Mouse (Mus musculus) forebrain, embryonic 11.5 days (tissue): ENCODE measurements around the gene Gm21992. TPM values are rescaled to one million over a fixed set of nuclear protein-coding genes. Genes with fewer than 3 reads are reported as not detected.

Experiments used
- ATAC-seq: fragments of 200-750 bp; cut with Nextera tagmentation; replicated peaks from 2 replicates; pipeline ENCODE4 v1.8.0; 2017; ENCODE audit warnings: moderate TSS enrichment; ENCODE audit not compliant: low FRiP score
- DNase-seq: peaks from one replicate; pipeline ENCODE4 v3.0.0-alpha.2; 2017; ENCODE audit warnings: low spot score
- H3K27ac ChIP-seq: fragments of 300-500 bp; sonication (generic); 2 replicates; pipeline ENCODE4 v1.5.1; 2014; ENCODE audit warnings: low read depth, low read length
- H3K27me3 ChIP-seq: fragments of 300-500 bp; sonication (generic); 2 replicates; pipeline ENCODE4 v1.6.1; 2014; ENCODE audit warnings: mild to moderate bottlenecking, low read length, mixed read lengths; ENCODE audit not compliant: control insufficient read depth, insufficient read depth
- H3K36me3 ChIP-seq: fragments of 300-500 bp; sonication (generic); 2 replicates; pipeline ENCODE4 v1.6.1; 2014; ENCODE audit warnings: mild to moderate bottlenecking, low read length, moderate library complexity, mixed read lengths; ENCODE audit not compliant: control insufficient read depth, insufficient read depth
- H3K4me1 ChIP-seq: fragments of 300-500 bp; sonication (generic); replicated peaks from 2 replicates; pipeline ENCODE4 v1.6.1; 2014; ENCODE audit warnings: low read length, mixed read lengths; ENCODE audit not compliant: control insufficient read depth, insufficient read depth
- H3K4me2 ChIP-seq: fragments of 300-500 bp; sonication (generic); 2 replicates; pipeline ENCODE4 v1.6.1; 2014; ENCODE audit warnings: low read depth, mild to moderate bottlenecking, low read length, moderate library complexity, mixed read lengths; ENCODE audit not compliant: severe bottlenecking
- H3K4me3 ChIP-seq: fragments of 300-500 bp; sonication (generic); 2 replicates; pipeline ENCODE4 v1.5.1; 2014; ENCODE audit warnings: low read depth, low read length
- H3K9ac ChIP-seq: fragments of 300-500 bp; sonication (generic); 2 replicates; pipeline ENCODE4 v1.6.1; 2014; ENCODE audit warnings: low read length
- H3K9me3 ChIP-seq: fragments of 300-500 bp; sonication (generic); 2 replicates; pipeline ENCODE4 v1.6.1; 2016; ENCODE audit warnings: low read length, mixed read lengths; ENCODE audit not compliant: control insufficient read depth
- WGBS: fragments of 180-500 bp; shearing (Covaris S2); extraction: QIAGEN DNeasy Blood & Tissue Kit; methylation state at CpG from one replicate; pipeline ENCODE4 v1.1.7; 2014; 5-methylcytosine and 5-hydroxymethylcytosine counted together
- polyA plus RNA-seq: library from polyadenylated mRNA; unstranded; fragments of >200 nt; fragmentation: Nextera tagmentation; extraction: Ambion mirVana; gene quantifications from 2 replicates; pipeline ENCODE4 v1.2.1, GENCODE M21; 2014

Gm21992 gene
- polyA plus RNA-seq, 1 experiment from 2014 or later, result 31.9 TPM

DNA sequence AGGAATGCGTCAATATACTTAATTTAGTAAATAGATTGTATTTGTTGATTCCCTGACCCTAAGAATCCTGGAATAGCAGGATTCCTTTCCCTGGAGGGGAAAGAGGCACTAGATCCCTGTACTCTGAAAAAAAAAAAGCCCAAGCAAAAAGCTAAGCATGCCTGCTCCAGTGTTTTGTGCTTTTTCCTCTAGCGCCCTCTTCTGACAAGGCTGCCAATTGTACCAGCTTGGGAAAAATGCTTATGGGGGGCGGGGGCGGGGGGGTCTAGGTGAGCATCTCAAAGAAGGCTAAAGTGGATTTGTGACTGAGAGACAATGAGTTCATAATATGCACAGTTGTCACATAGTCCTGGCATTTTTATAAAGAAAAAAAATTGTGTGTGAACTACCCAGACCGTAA lies 67.9 kb downstream of the Gm21992 start:
- Histone ChIP-seq H3K9ac (no peak overlapping the region), H3K9me3 (no peaks in the 10 kb centered on the region), H3K36me3 (no peaks in the 10 kb centered on the region; the same call in 1 of the 2 replicates), H3K27ac (no peak overlapping the region), H3K4me2 (no peak overlapping the region), H3K4me3 (no peak overlapping the region), H3K27me3 (no peaks in the 10 kb centered on the region), H3K4me1 (no peaks in the 10 kb centered on the region)
- no peak for ATAC-seq
- DNase-seq, result no peak
- 37% methylated on average over 5 of the region's 5 CpGs for WGBS

DNA sequence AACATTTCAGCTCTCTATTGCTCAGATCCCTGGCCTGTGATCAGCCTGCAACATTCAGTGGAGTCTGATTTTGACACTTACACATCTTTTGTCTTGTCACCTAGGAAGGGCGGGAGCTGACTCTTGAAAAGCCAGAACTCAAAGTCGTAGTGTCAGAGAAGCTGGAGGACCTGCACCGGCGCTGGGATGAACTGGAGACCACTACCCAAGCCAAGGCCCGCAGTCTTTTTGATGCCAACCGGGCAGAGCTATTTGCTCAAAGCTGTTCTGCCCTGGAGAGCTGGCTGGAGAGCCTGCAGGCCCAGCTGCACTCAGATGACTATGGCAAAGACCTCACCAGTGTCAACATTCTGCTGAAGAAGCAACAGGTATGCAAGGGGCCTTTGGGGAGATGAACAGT lies 69.2 kb downstream of the Gm21992 start:
- Histone ChIP-seq H3K27me3 (no peaks in the 10 kb centered on the region), H3K4me2 (no peak overlapping the region), H3K4me1 (no peaks in the 10 kb centered on the region), H3K9ac (no peak overlapping the region), H3K9me3 (no peaks in the 10 kb centered on the region), H3K27ac (no peak overlapping the region), H3K4me3 (no peak overlapping the region), H3K36me3 (no peaks in the 10 kb centered on the region; the same call in 1 of the 2 replicates)
- ATAC-seq, result no peak
- 92% methylated on average over 6 of the region's 6 CpGs for WGBS
- DNase-seq, result peak; percentile 41

DNA sequence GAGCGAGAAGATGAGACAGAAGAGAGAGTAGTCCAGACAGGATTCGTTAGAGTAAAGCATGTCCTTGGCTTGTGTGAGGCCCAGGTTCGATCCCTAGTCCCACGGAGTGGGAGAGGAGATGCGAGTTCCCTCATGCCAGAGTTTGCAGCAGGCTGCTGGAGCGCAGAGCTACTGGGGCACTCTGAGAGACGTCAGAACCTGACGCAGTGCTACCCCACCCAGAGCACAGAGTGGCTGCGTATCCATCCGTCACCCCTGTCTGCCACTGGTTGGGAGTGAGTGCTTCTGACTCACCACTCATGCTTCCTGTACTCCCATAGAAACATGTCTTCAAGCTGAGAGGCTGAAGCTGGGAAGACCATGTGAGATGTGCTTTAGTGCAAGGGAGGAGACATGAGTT lies 69.9 kb downstream of the Gm21992 start:
- ATAC-seq, result no peak
- H3K4me3 ChIP-seq, result no peak overlapping the region
- H3K9me3 ChIP-seq, result no peaks in the 10 kb centered on the region
- H3K9ac ChIP-seq, result no peak overlapping the region
- no peak overlapping the region for H3K27ac ChIP-seq
- no peaks in the 10 kb centered on the region; the same call in 1 of the 2 replicates for H3K36me3 ChIP-seq
- 87% methylated on average over 10 of the region's 10 CpGs for WGBS
- no peak overlapping the region for H3K4me2 ChIP-seq
- H3K27me3 ChIP-seq, result no peaks in the 10 kb centered on the region
- no peaks in the 10 kb centered on the region for H3K4me1 ChIP-seq
- DNase-seq, result peak; percentile 51

DNA sequence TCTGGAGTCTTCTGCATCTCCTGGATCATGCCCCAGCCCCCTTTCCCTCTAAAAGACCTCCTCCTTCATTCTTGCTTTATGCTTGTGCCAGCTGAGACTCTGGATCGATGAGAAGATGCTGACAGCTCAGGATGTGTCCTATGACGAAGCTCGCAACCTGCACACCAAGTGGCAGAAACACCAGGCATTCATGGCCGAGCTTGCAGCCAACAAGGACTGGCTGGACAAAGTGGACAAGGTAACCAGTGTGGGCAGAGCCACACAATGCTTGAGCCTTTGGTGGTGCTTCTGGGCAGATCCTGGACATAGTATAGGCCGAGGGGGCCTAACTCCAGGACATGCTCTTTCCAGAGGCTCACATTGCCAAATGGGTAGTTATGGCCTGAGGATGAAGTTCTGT lies 71.7 kb downstream of the Gm21992 start:
- ATAC-seq, result no peak
- Histone ChIP-seq H3K4me1 (no peaks in the 10 kb centered on the region), H3K27me3 (no peaks in the 10 kb centered on the region), H3K9ac (no peak overlapping the region), H3K9me3 (no peaks in the 10 kb centered on the region), H3K4me3 (no peak overlapping the region), H3K36me3 (no peaks in the 10 kb centered on the region; the same call in 1 of the 2 replicates), H3K27ac (no peak overlapping the region), H3K4me2 (no peak overlapping the region)
- WGBS, result 87% methylated on average over 5 of the region's 5 CpGs
- peak; percentile 19 for DNase-seq

DNA sequence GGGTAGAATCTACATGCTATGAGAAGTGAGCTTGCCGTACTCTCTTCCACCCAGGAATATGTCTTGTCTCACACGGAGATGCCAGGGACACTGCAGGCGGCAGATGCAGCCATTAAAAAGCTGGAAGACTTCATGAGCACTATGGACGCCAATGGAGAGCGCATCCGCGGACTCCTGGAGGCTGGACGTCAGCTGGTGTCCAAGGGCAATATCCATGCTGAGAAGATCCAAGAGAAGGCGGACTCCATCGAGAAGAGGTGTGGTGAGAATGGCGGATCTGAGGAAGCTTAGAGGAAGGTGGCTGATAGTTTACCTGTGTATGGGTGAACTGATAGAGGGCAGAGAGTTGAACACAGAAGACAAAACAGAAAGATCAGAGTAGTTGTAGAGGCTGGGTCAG lies 72.4 kb downstream of the Gm21992 start:
- 91% methylated on average over 11 of the region's 11 CpGs for WGBS
- Histone ChIP-seq H3K4me1 (no peaks in the 10 kb centered on the region), H3K36me3 (peaks cover 5% of the 10 kb centered on the region), H3K9ac (no peak overlapping the region), H3K27ac (no peak overlapping the region), H3K9me3 (no peaks in the 10 kb centered on the region), H3K4me3 (no peak overlapping the region), H3K4me2 (no peak overlapping the region), H3K27me3 (no peaks in the 10 kb centered on the region)
- peak; percentile 32 for DNase-seq
- no peak for ATAC-seq

DNA sequence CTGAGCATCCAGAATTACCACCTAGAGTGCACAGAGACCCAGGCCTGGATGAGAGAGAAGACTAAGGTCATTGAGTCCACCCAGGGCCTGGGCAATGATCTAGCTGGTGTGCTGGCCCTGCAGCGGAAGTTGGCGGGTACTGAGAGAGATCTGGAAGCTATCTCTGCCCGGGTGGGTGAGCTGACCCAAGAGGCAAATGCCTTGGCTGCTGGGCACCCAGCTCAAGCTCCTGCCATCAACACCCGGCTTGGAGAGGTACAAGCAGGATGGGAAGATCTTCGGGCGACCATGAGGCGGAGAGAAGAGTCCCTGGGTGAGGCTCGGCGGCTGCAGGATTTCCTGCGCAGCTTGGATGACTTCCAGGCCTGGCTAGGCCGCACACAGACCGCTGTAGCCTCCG lies 73.5 kb downstream of the Gm21992 start:
- no peak for DNase-seq

DNA sequence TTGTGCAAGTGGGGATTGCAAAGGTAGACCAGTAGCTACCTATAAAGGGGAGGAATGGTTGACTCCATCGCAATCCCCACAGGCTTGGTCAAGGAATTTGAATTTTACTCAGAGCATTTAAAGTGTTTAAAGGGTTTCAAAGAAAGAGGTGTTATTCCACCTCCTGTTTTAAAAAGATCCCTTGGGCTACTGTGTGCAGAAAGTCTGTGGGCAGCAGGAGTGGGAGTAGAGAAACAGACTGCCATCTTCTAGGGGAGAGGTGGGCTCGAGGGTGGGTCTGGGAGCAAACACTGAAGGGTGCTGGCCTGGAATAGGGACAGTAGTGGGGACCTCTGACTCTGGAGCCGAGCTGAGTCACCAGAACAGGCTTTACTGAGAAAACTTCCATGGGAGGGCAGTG lies 78.4 kb downstream of the Gm21992 start:
- no peak for ATAC-seq
- Histone ChIP-seq H3K9me3 (no peaks in the 10 kb centered on the region), H3K4me1 (no peaks in the 10 kb centered on the region), H3K4me3 (no peak overlapping the region), H3K9ac (no peak overlapping the region), H3K27me3 (no peaks in the 10 kb centered on the region), H3K27ac (no peak overlapping the region), H3K4me2 (no peak overlapping the region), H3K36me3 (peaks cover 6% of the 10 kb centered on the region)
- DNase-seq, result no peak
- WGBS, result 89% methylated on average over 3 of the region's 3 CpGs

More for the DNA sequence above, 73.5 kb downstream of the Gm21992 start:
- H3K4me2 ChIP-seq, result no peak overlapping the region
- H3K9me3 ChIP-seq, result no peaks in the 10 kb centered on the region
- no peaks in the 10 kb centered on the region for H3K4me1 ChIP-seq
- no peaks in the 10 kb centered on the region for H3K27me3 ChIP-seq
- peaks cover 6% of the 10 kb centered on the region for H3K36me3 ChIP-seq
- H3K9ac ChIP-seq, result no peak overlapping the region
- no peak overlapping the region for H3K4me3 ChIP-seq
- 86% methylated on average over 13 of the region's 13 CpGs for WGBS
- ATAC-seq, result no peak
- H3K27ac ChIP-seq, result no peak overlapping the region

DNA sequence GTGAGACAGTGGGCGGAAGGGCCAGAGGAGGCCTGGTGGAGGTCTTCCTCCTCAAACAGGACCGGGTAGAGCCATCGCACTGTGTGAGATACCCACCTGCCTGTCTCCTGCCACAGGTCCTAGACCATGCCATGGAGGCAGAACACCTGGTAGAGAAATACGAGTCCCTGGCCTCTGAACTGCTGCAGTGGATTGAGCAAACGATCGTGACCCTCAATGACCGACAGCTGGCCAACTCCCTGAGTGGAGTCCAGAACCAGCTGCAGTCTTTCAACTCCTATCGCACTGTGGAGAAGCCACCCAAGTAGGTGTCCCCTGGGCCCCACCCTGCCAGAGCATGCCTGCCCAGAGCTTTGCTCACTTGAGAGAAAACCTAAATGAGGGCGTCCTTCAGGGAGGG lies 82.2 kb downstream of the Gm21992 start:
- 96% methylated on average over 9 of the region's 9 CpGs for WGBS
- H3K4me2 ChIP-seq, result no peak overlapping the region

DNA sequence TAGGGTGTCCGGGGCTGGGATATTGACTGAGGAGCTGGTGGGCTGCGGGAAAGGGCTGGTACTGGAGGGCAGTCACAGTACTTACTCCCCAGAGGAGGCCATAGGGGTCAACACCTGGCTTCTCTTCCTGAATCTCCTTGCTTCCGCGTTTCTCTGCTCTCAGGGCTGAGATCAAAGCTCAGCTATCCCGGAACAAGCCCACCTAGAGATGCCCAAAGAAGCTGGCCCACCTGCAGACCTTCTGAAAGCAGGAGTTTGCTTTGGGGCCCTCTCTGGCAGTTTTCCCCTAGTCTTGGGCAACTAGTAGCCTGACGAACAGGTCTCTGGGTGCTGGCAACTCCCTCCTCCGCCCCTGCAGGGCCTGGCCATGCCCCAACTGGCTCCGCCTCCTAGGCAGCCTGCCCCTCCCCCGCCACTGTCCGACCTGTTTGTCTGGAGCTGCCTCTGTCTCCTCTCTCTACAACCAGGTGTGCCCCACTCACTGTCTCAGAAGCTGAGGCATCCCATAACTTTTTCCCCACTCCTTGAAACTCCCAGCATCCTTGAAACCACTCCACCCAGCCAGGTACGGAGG lies 90.7 kb downstream of the Gm21992 start:
- H3K4me2 ChIP-seq, result no peak overlapping the region

More for the DNA sequence above, 82.2 kb downstream of the Gm21992 start:
- DNase-seq, result no peak
- Histone ChIP-seq H3K4me1 (no peaks in the 10 kb centered on the region), H3K27ac (no peak overlapping the region), H3K27me3 (no peaks in the 10 kb centered on the region), H3K9me3 (no peaks in the 10 kb centered on the region), H3K36me3 (peaks cover 2% of the 10 kb centered on the region), H3K4me3 (no peak overlapping the region), H3K9ac (no peak overlapping the region)
- ATAC-seq, result no peak

More for the DNA sequence above, 90.7 kb downstream of the Gm21992 start:
- H3K27me3 ChIP-seq, result no peaks in the 10 kb centered on the region
- no peaks in the 10 kb centered on the region for H3K36me3 ChIP-seq
- ATAC-seq (no peak), DNase-seq (no peak)
- peaks cover 6% of the 10 kb centered on the region; the same call in 1 of the 2 replicates for H3K4me1 ChIP-seq
- no peaks in the 10 kb centered on the region for H3K9me3 ChIP-seq
- H3K9ac ChIP-seq, result no peak overlapping the region
- 23% methylated on average over 11 of the region's 11 CpGs for WGBS
- no peak overlapping the region for H3K4me3 ChIP-seq
- H3K27ac ChIP-seq, result no peak overlapping the region
